Mouse (Mus musculus): ENCODE measurements around the gene Agpat3. TPM values are rescaled to one million over a fixed set of nuclear protein-coding genes. Genes with fewer than 3 reads are reported as not detected.

The Agpat3 gene
- total RNA-seq, 1 experiment from 2014 or later: 324 TPM

Small RNAs within 50 kb of the gene (microRNA-seq; reads per million reads assigned to microRNA genes)
- 0 reads per million in 2 experiments for gene Mir7659

Other genes with a start within 250 kb of the Agpat3 start
- 249 and 251 TPM in 2 replicates for gene D10Jhu81e, start 182.7 kb downstream of the Agpat3 start, total RNA-seq (2021)
- 16.5 and 17.9 TPM in 2 replicates for gene Pwp2, start 167.3 kb downstream of the Agpat3 start, total RNA-seq (2021)
- 47.2 and 53.7 TPM in 2 replicates for gene Trappc10, start 107.8 kb downstream of the Agpat3 start, total RNA-seq (2021)
- gene Rrp1, start 60.6 kb upstream of the Agpat3 start, total RNA-seq (2021): 199 and 221 TPM in 2 replicates
- gene Cstb, start 73.2 kb upstream of the Agpat3 start, total RNA-seq (2021): 176 and 179 TPM in 2 replicates
- 21.5 and 26.2 TPM in 2 replicates for gene Pdxk, start 112.5 kb upstream of the Agpat3 start, total RNA-seq (2021)
- not detected in 2 replicates for gene Olfr1358, start 164.9 kb upstream of the Agpat3 start, total RNA-seq (2021)
- 38.7 and 60.7 TPM in 2 replicates for gene Ilvbl, start 221.9 kb upstream of the Agpat3 start, total RNA-seq (2021)
- 28.8 and 37.0 TPM in 2 replicates for gene Syde1, start 239.5 kb upstream of the Agpat3 start, total RNA-seq (2021)

Measured in adrenal gland, postnatal 14 days (tissue).